In the genomic region with DNA sequence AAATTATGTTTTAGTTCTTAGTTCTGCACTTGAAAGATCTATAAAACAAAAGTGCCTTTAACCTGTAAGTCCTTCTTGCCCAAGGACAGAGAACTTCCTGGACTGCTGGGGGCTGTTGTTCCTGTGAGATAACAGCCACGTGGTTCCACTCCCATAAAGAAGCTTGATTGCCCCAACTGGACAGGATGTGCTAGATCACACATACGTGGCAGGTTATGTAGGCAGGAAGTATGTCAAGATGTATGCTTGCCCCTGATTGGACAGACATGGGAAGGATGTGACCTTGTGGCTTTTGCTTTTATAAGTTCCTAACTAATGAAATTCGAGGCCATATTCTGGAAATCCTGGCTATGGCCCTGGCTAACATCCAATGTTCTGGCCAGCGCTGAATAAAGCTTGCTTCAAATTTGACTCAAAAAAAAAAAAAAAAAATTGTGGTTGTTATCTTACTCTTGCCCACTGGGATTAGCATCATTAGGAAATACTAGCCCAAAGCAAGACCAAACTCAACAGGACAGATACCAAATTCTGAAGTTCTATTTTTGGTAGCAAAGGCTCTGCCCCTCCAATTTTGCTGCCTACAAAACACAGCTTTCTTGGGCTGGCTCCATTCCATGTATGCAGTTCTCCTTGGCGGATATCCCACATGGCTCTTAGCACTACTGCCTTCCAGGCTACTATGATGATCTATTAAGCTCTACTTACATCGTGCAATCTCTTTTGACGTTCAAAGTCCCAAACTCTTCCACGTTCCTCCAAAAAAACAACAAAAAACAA, we compare ENCODE assay signal across 9 mouse cellular contexts. TPM values are rescaled to one million over a fixed set of nuclear protein-coding genes. Genes with fewer than 3 reads are reported as not detected.
A peak's percentile ranks its signal among the peaks of the same experiment; 100 is the strongest.
DNase-seq lines count a peak whose midpoint lies in the region; ATAC-seq and TF ChIP-seq lines count a peak whose summit lies in the region.
"Had no signal": no experiment of that assay in that cellular context is flagged by ENCODE, and none has a peak within 500 bp of the region (broad histone marks: within the 10 kb centered on the region; RNA-seq: fewer than 3 reads in every experiment).

No protein-coding gene starts in this region.

- H3K27ac ChIP-seq in heart, embryonic 12.5 days (ENCODE audit: poor library complexity, severe bottlenecking), result no peak overlapping the region
- no peak overlapping the region for H3K27ac ChIP-seq in limb, embryonic 10.5 days
- H3K27ac ChIP-seq: midbrain, embryonic 15.5 days had no signal

- peak; percentile 23 to 40 for DNase-seq in heart, adult 9 months (ENCODE audit: low spot score in 2 of 2)
- DNase-seq in 416B (ENCODE audit: low read depth) (peak; percentile 96), G1E (ENCODE audit: low spot score) (peak; percentile 35)
- peak; percentile 24 for DNase-seq in limb, embryonic 10.5 days (ENCODE audit: low spot score)
- DNase-seq in urinary bladder, postnatal 36 days (ENCODE audit: low spot score in 2 of 2), result no peak
- no peak for DNase-seq in neural tube, embryonic 10.5 days (ENCODE audit: extremely low spot score, low spot score)
- DNase-seq: right cerebral cortex, postnatal 25 days had no signal

- no peak overlapping the region for H3K4me3 ChIP-seq in heart, embryonic 12.5 days
- no peak overlapping the region for H3K4me3 ChIP-seq in G1E (ENCODE audit: low read depth, low read length)
- H3K4me3 ChIP-seq in limb, embryonic 10.5 days, result no peak overlapping the region
- H3K4me3 ChIP-seq: midbrain, embryonic 15.5 days had no signal

- 64% methylated on average over 8 of the region's 8 CpGs for WGBS in heart, embryonic 12.5 days
- WGBS in limb, embryonic 10.5 days, result 78% methylated on average over 8 of the region's 8 CpGs

- H3K4me1 ChIP-seq in heart, embryonic 12.5 days (replicated peaks), result peaks cover 3% of the 10 kb centered on the region
- peaks cover 28% of the 10 kb centered on the region for H3K4me1 ChIP-seq in G1E (ENCODE audit: insufficient read depth, low read depth, low read length)
- peaks cover 9% of the 10 kb centered on the region; the same call in 1 of the 2 replicates for H3K4me1 ChIP-seq in limb, embryonic 10.5 days

- no peak overlapping the region for H3K4me2 ChIP-seq in heart, embryonic 12.5 days
- H3K4me2 ChIP-seq: midbrain, embryonic 15.5 days had no signal

- no peaks in the 10 kb centered on the region for H3K27me3 ChIP-seq in heart, embryonic 12.5 days (replicated peaks)
- peaks cover 2% of the 10 kb centered on the region for H3K27me3 ChIP-seq in G1E (ENCODE audit: insufficient read depth, low read length)
- H3K27me3 ChIP-seq in limb, embryonic 10.5 days (ENCODE audit: low read depth, poor library complexity, severe bottlenecking), result no peaks in the 10 kb centered on the region
- H3K27me3 ChIP-seq: midbrain, embryonic 15.5 days had no signal

- H3K36me3 ChIP-seq in heart, embryonic 12.5 days, result no peaks in the 10 kb centered on the region
- peaks cover 6% of the 10 kb centered on the region for H3K36me3 ChIP-seq in G1E (replicated peaks)
- peaks cover 2% of the 10 kb centered on the region; the same call in 1 of the 2 replicates for H3K36me3 ChIP-seq in limb, embryonic 10.5 days
- H3K36me3 ChIP-seq: midbrain, embryonic 15.5 days had no signal

- H3K9ac ChIP-seq in heart, embryonic 12.5 days, result no peak overlapping the region
- H3K9ac ChIP-seq: midbrain, embryonic 15.5 days had no signal

- H3K9me3 ChIP-seq in heart, embryonic 12.5 days (replicated peaks), result no peaks in the 10 kb centered on the region
- H3K9me3 ChIP-seq in G1E (replicated peaks), result 0 out of 2 replicates have a peak, but pooled peaks cover 4% of the 10 kb centered on the region
- H3K9me3 ChIP-seq in limb, embryonic 10.5 days (replicated peaks), result no peaks in the 10 kb centered on the region
- H3K9me3 ChIP-seq: midbrain, embryonic 15.5 days had no signal

- no peak for TF ChIP-seq CTCF in G1E (IDR thresholded peaks at IDR 0.05; ENCODE audit: low read depth, low read length)

- no peak for ATAC-seq in heart, embryonic 12.5 days (ENCODE audit: insufficient number of reproducible peaks, low FRiP score)
- ATAC-seq in G1E (ENCODE audit: extremely low read depth, insufficient number of reproducible peaks, low FRiP score, poor library complexity, severe bottlenecking), result peak; percentile 35
- ATAC-seq: midbrain, embryonic 15.5 days had no signal

RNA-seq across cellular contexts. Expression of gene H2afz, which starts 3.7 kb away (rescaled TPM):
- 1,274 and 1,305 TPM in 2 replicates for polyA plus RNA-seq in heart, embryonic 12.5 days (2016; fragmentation: Nextera tagmentation; extraction: Ambion mirVana)
- total RNA-seq in G1E (2014; fragmentation: Nextera tagmentation) (814 and 860 TPM in 2 replicates), G1E (2017) (3,552 and 3,752 TPM in 2 replicates)
- polyA plus RNA-seq in G1E (2012), result 3,787 and 4,050 TPM in 2 replicates
- 3,221 and 3,431 TPM in 2 replicates for polyA plus RNA-seq in limb, embryonic 10.5 days (2016; fragmentation: Nextera tagmentation; extraction: Ambion mirVana)

RNA-seq across cellular contexts. Expression of gene Dnajb14, which starts 6.9 kb away (rescaled TPM):
- polyA plus RNA-seq in heart, embryonic 12.5 days (2016; fragmentation: Nextera tagmentation; extraction: Ambion mirVana), result 14.1 and 15.0 TPM in 2 replicates
- total RNA-seq in G1E (2014; fragmentation: Nextera tagmentation) (23.8 and 27.8 TPM in 2 replicates), G1E (2017) (13.0 and 14.4 TPM in 2 replicates)
- polyA plus RNA-seq in G1E (2012), result 2.0 and 2.4 TPM in 2 replicates
- 6.8 TPM in 2 replicates for polyA plus RNA-seq in limb, embryonic 10.5 days (2016; fragmentation: Nextera tagmentation; extraction: Ambion mirVana)

RNA-seq across cellular contexts. Expression of gene Lamtor3, which starts 57.7 kb away (rescaled TPM):
- 86.3 and 92.0 TPM in 2 replicates for polyA plus RNA-seq in heart, embryonic 12.5 days (2016; fragmentation: Nextera tagmentation; extraction: Ambion mirVana)
- total RNA-seq in G1E (2014; fragmentation: Nextera tagmentation) (152 and 187 TPM in 2 replicates), G1E (2017) (233 and 234 TPM in 2 replicates)
- polyA plus RNA-seq in G1E (2012), result 27.0 and 38.4 TPM in 2 replicates
- polyA plus RNA-seq in limb, embryonic 10.5 days (2016; fragmentation: Nextera tagmentation; extraction: Ambion mirVana), result 84.0 and 87.3 TPM in 2 replicates

Comparison
In these comparisons a context has a peak if more than half of its experiments do, and no peak if none do; other contexts are left out.
1. DNase-seq: peak in heart, adult 9 months (2 of 2), 416B (single experiment), G1E (single experiment) and limb, embryonic 10.5 days (single experiment); none in urinary bladder, postnatal 36 days (0 of 2) and neural tube, embryonic 10.5 days (single experiment).